Mouse (Mus musculus) adrenal gland (tissue): ENCODE measurements around the gene Kcnh7.

Experiments used
- intact Hi-C: fragments of 180-260 bp; cut with DNase I; formaldehyde crosslinking; loops from one replicate; pipeline ENCODE4 v1.15.1; 2025

Kcnh7 gene

DNA sequence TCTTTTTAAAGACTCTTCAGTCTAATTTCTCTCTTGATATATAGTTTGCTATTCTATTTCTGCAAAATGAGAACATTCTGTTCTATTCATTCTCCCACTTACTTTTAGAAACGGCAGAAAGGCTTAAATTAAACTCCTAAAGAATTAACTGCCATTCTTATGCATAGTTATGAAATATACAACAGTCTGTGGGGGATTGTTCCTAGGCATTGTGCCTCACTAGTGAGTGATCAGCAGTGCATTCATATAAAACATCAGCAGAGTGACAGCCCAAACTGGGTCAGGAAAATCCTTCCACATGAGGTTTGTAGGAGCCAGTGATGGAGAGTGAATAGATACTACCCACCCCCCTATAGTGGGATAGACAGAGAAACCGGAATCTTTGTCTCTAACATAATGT is 200.2 kb downstream of the Kcnh7 start:
- intact Hi-C loops: no loop called here

DNA sequence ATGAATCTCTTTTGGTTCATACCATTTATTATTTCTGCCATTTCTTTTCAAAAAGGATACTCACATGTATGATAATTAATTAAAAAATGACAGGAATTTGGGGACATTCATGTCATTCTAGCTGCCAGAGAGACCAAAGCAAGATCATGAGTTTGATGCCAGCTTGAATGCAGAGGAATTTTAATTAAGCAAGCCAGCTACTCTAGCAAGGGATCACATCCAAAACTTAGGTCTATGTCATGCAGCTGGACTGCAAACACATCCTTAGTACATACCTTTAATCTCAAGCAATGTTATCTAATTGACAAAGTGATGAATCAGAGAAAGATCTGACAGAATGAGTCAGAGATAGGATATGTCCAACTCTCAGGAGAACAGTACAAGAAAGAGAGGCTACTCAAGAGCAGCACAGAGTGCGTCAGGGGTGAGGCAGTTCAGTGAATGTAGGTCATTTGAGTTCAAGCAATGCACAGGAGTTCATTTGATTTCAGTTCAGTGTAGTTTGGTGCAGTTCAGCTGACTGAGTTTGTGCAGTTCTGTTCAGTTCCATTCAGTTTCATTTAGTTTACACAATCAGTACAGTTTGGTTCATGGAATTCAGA is 248.7 kb downstream of the Kcnh7 start:
- intact Hi-C loops: no loop called here

DNA sequence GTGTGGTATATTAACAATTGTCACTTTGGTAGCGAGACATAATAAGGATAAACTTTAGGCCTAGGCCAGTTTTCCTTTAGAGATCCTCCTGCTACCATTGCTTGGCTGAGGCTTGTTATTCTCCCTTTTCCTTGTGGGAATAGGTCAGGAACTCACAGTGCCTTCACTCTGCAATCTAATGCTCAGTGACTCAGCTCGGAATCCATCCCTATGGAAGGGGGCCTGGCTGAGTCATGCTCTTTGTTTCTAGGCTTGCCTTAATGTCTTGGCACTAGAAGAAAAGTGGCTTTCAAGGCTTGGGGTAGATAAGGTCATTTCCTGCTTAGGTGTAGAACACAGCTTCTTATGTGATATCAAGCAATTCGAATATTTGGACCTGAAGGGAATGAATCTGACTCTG is 255.6 kb downstream of the Kcnh7 start:
- intact Hi-C loops: no loop called here

DNA sequence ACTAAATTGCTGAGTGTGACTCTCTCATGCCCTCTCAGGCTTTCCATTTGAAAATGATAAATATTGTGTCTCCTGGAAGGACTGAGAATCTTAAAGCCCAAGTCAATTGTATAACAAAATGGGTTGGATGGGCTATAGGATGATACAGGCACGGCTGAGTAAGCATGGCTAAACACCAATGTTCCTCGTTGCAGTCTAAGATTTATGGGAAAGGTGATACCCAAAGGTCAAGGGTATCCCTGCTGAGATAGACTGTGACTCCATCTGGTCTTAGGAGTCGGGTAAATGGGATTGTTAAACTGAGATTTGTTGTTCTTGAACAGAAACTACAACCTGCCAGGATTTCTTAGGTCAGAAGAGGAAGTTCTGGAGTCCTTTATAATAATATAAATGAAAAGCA is 256.0 kb downstream of the Kcnh7 start:
- intact Hi-C loops: no loop called here

DNA sequence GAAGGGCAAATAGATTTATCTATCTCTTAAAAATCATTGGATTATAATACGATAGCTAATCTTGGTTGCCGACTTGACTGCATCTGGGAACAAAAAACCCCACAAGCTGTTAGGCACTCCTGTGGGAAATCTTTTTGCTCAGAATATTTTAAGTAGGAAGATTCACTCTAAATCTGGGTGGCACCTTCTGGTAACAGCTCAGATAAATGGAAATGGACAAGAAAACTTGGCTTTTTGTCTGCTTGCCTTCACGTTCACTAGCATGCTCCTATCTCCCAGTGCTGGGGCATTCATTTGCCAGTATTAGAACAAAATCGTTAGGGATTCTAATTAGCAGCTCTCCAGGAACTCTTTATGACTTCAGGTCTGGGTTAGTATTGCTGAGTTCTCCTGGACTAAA is 260.3 kb downstream of the Kcnh7 start:
- intact Hi-C loops: no loop called here

DNA sequence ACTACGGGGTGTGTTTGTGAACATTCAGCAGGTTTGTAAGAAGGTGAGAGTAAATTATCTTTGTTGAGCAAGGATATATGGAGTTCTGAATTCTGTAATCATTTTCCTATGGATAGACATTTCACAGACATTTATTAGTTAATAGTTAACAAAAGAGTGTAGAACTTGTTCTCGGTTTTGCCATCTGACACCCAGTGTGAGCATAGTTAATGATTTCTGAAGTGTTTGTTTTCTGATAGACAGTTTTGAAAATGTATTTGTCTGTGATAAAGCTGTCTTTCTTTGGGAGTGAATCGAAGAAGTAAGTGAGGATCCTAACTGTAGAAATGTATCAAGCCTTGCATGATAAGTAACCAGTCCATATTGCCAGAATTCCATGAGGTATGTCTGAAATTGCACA is 276.4 kb downstream of the Kcnh7 start:
- intact Hi-C loops: no loop called here

DNA sequence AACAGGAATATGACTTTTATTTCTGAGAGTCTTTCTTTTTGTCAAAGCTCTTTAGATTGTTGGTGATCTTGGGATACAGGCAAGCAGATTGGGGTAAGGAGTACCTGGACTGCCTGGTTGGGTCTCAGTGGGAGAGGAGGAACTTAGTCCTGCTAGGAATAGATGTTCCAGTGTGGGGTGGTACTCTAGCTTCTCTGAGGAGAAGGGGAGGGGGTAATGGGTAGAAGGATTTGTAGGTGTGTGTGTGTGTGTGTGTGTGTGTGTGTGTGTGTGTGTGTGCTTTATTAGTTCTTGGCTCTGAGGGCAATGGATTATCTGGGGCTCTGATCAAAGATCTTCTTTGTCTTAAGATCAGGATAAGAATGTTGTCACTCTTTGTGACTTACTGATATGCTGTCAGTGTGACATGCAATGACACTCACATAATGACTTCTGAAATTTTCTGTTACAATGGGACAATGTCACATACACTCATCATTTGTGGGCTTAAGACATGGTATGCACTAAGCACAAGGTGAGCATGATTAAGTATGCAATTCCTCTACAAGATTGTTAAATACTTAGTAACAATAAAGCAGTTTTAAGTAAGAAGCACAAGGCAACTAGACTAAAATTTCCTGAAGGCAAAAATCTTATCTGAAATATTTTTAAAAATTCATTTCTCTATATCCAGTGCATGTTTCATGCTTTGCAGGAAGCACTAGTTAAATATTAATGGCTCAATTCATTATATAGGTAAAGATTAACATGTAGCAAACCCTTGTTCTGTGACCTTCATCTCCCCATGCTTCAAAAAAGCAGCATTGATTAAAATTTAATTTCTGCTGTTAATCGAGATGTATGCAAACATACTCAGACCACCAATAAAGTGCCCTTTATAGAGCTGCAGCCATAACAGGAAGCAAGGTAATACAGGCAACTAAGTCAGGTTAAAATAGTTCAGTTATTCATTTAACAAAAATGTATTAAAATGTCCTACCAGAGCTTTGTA is 281.4 kb downstream of the Kcnh7 start:
- intact Hi-C loops: no loop called here

DNA sequence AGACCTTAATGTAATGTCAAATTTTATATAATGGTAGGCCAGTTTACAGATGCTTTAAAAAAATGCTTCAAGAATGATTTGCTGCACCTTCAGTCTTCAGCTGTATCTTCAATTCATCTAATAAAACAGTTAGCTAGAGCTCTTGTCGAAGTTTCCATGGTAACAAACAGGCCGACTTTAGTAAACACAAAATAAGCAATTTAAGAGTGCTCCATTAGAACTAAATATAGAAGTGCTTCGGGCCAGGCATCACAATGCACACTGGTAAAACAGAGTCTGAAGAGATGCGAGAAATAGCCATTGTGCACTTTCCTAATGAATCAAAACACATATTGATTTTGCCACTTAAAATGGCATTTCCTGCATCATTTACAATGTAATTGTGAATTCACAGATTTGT is 305.3 kb downstream of the Kcnh7 start:
- intact Hi-C loops: no loop called here

DNA sequence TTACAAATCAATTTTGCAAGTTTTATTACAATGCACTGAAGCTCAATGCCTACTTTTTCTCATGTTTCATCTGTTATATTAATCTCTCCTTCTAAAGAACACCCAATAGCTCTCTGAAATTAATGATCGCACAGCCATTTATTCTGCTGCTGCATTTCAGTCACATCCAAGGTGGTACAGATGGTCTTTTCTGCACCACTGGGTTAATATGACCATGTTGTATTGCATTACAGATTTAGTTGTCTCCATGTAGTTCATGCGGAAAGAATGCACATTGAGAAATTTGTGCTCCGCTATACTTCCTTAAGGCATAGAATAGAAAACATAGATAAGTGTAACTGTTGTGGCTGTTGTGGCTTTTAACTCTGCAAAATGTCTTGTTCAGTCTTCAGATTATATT is 328.7 kb downstream of the Kcnh7 start:
- intact Hi-C loops: no loop called here

DNA sequence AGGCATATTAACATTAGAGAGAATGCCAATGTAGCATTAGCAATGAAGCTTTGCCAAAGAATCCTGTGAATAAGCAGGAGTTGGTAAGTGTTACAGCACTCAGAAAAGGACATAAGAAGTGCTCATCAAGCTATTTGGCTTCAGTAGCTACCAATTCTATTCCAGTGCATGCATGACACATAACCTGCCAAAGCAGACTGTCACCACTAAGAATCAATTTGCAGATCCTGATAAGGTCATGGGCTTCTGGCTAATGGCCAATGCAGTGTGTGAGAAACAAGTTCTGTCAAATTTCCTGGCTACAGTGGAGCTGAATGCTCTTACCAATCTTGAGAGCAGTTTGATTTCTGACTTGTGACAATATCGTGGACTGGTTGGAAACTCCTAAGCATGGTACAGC is 341.5 kb downstream of the Kcnh7 start:
- intact Hi-C loops: no loop called here

DNA sequence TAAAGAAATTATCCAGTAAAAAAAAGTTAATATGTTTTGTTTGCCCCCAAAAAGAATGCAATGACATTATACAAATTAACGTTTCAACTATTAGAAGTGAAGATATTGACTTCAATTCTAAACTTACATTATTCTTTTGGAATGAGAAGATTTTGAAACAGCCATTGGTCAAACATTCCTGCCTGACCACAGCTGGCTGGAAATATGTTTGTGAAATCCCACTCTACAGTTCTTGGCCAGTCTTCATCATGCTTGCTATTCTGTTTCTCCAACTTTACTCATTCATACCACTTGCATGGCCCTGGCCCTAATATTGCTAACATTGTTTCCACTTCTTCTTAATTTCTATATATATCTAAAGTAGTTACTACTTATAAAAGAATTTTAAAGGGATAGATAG is 349.8 kb downstream of the Kcnh7 start:
- intact Hi-C loops: no loop called here

DNA sequence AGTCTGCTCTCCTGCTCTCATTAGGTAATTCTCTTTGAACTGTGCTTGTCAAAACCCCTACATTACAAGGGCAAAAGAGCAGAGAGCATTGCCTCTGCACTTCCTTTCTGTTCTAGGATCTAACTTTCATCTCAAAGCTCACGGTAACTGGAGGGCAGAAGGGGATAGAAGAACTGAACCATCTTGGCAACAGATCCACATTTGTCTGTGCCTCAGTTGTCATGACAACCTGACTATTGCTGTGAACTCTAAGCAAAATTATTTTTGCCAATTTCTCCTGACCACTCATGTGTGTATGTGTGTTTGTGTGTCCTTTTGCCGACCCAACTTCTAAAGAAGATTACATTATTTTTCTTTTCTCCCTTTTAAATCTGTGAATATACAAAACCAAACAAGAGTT is 364.9 kb downstream of the Kcnh7 start:
- intact Hi-C loops: no loop called here

DNA sequence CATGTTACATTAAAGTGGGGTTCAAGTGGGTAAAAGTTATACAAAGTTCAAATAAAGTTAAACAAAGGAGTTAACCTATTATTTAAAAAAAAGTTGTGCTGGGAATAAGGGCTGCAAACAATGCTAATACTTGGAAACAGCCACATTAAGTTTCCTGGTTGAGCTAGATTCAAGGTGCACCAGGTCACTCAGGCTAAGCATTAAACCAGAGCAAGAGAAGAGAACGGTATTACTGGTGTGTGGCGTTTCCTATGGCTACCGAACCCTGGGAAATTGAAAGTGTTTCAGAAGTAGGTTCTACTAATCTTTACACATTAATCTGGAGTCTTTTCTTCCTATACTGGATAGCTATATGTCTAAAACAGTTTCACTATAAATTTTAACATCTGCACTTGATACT is 368.1 kb downstream of the Kcnh7 start:
- intact Hi-C loops: no loop called here

DNA sequence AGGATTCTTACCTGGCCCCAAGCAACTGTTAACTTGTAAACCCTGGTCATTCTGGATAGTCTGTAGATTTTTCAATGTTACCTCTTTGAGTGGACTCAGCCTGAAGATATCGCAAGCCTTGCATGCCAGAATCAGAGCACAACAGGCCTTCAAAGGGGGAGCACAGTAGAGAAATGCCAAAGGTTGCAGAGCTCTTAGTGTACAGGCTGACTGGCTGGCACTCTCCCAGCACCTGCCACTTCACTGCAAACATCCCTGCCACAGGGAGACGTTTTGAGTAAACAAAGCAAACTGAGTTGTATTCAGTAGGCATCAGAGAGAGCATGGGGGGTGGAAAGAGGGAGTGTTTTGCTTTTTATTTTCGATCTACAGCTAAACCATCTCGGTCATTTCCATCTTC is 375.3 kb downstream of the Kcnh7 start:
- intact Hi-C loops: no loop called here

DNA sequence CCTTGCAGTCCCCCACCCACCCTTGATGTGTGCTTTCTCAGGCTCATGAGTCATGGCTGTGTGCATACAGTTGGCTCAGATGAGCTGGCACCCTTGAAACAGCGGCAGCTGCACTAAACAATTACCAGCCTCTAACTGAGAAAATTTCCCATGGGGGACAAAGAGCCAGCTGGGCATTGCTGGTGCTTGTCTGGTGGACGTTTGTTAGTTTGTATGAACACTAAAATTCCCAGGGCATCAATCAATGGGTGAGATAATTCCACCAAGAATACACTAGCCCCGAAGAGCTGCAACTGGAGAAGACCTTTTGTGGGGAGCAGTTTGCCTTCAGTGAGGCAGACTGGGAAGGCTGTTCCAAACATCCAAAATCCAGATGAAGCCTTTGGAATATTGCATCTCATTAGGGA is 376.6 kb downstream of the Kcnh7 start:
- intact Hi-C loops: no loop called here

DNA sequence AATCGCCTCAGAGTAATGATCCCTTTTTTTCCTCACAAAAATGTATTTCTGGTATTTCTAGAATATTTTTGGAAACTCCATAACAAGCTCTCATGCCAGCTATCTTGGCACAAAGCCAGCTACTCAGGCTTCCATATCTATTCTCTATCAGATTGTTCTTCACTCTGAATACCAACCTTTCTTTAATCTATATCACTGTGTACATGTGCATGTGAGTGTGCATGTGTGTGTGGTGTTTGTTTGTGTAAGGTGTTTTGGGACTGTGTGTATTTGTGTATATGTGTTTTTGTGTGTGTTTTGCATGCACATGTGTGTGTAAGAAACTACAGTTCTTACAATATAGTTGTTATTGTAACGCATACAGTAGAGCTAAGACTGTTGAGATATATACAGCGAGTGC is 377.2 kb downstream of the Kcnh7 start:
- intact Hi-C loops: no loop called here

DNA sequence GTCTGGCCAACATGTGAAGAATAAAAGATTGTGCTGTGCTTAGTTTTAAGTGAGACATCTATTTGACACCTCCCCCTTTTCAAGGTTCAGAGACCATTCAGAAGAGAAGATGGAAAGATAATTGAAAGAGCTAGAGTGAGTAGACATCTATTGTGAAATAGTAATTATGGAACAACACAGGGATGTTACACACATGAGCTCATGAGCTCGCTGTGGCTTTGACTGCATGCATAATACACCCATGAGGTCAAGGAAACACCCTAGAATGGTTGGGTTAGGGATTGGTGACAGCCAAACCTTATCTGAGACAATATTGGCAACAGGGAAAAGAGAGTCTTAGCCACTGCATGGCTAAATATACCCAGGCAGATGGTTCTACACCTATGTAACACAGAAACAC is 380.1 kb downstream of the Kcnh7 start:
- intact Hi-C loops: no loop called here

DNA sequence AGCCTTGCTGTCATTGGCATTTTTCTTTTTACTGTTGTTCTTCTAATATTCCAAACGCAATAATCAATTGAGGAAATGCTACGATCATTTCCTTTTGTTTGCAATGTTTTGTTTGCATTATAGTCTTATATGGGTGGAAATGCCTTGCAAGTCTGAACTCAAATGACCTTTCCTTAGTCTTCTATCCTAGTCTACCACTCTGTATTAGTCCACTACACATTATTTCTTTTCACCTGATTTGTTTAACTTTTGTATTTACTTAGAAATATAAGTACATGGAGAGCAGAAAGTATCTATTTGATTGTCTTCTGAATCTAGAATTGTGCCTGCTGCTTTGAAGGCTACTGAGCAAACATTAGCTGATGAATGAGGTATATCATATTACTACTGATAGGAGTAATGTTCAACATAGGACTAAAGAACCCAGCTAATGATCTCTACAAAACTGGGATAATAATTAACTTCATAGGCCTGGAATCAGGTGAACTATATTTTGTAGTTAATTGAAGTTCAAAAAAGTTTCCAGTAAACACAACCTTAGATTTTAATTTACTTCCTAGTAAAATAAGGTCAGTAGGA is 399.5 kb downstream of the Kcnh7 start:
- intact Hi-C loops: no loop called here

DNA sequence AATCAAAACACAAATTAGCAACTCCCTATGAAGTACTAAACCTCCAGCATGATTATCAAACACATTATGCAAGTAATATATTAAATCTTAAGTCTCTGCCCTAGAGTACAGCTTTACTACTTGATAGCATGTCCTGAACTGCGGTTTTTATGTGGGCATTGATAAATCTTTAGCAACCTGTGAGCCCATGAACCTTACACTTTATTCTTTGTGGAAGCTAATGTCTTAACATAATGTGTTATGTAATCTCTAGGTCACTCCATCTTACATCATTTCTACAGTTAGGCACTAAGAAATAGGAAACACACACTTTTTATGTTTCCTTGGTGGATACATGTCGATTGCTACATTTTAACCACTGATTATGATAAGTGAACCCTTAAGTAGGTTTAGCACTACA is 437.8 kb downstream of the Kcnh7 start:
- intact Hi-C loops: no loop called here

DNA sequence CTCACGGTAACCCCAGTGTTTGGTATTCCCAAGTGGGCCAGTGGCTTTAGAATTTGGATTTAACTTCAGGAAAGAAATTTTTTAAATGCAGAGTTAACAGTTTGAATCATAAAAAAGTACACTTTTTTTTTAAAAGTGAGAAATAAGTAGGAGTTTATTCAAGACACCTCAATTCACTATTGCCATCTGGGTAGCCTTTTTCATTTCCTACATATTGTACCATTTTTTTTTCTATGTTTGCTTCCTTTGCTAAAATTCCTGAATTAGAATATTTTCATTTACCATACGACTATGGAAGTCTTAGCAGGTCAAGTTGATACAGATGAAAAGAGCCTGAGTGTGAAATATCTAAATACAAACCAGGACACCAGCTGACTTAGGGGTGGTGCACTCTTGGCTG is 441.0 kb downstream of the Kcnh7 start:
- intact Hi-C loops: no loop called here

DNA sequence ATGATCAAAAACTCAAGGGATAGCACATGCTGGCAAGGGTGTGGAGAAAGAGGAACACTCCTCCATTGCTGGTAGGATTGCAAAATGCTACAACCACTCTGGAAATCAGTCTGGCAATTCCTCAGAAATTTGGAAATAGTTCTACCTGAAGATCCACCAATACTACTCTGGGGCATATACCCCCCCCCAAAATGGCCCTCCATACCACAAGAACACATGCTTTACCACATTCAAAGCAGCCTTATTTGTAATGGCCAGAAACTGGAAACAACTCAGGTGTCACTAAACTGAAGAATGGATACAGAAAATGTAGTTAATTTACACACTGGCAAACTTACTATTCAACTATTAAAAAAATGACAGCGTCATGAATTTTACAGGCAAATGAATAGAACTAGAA is 453.4 kb downstream of the Kcnh7 start:
- intact Hi-C loops: no loop called here

DNA sequence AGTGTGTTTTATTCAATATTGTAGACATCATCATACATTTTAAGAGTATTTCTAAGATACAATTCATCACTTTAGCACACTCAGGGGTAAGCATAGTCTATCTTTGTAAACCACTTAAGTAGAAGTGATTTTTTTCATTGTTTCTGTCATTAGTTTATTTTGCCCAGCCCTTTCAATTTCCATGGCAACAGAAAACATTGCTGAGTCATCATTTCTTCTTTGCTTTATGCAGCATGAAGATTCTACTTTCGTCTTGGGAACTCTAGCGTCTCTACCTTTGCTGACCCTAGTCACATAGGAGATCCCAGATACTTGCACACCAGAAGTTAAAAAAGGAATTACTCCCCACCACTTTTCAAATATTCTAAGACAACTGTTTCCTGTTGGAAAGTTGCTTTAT is 456.4 kb downstream of the Kcnh7 start:
- intact Hi-C loops: no loop called here

DNA sequence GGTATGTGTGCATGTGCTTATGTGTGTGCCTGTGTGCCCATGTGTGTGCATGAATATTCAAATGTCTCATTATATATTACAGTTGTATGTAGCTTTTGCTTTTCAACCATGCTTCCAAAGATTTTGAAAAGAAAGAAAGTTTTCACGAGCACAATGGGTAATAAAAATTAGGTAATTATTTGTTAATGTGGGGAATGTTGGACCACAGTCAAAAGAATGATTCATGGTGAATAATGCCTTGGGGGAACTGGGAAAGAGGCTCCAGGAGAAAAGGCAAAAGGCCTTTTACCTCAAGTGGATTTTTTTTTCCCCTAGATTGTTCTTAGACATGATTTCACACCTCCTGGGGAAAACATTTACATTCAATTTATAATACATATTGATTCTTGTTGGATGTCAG is 458.1 kb downstream of the Kcnh7 start:
- intact Hi-C loops: no loop called here
